Mouse (Mus musculus) ES-E14 (cell line): ENCODE data around the gene Tbx6.

ENCODE experiments used
- CHD2 ChIP-seq: IDR thresholded peaks from 2 replicates; pipeline ENCODE4 v1.6.1; 2014; ENCODE audit warnings: mild to moderate bottlenecking, low read depth, low read length, inconsistent platforms
- HCFC1 ChIP-seq: IDR thresholded peaks from 2 replicates; pipeline ENCODE4 v1.6.1; 2012; ENCODE audit warnings: low read length, inconsistent platforms, borderline replicate concordance; ENCODE audit not compliant: insufficient read depth
- MAFK ChIP-seq: IDR thresholded peaks from 2 replicates; pipeline ENCODE4 v1.6.1; 2014; ENCODE audit warnings: mild to moderate bottlenecking, low read depth, low read length, inconsistent platforms; ENCODE audit not compliant: insufficient read depth
- ZNF384 ChIP-seq: IDR thresholded peaks from 2 replicates; pipeline ENCODE4 v1.6.1; 2012; ENCODE audit warnings: low read depth, low read length, inconsistent platforms

DNA sequence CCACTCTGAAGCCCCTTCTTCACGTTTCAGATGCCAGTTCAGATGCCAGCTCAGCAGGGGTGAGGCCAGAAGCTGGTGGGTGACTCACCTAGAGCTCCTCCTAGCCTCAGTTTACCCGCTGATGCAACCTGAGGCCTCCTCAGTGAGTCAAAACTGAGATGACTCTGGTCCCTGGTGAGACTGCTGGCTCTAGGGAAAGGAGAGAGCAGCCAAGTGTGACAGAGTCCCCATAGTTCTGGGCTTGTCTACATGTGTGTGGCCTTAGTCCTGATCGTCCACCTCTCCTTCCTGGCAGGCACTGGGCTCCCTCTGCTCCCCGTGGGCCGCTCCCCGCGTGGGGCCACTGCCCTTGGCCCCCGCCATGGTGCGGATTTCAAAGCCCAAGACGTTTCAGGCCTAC, 3.8 kb upstream of the Tbx6 start:
- no peak for TF ChIP-seq ZNF384
- TF ChIP-seq CHD2, result no peak
- TF ChIP-seq MAFK, result no peak
- TF ChIP-seq HCFC1, result no peak
